Mouse (Mus musculus) embryo, embryonic 11.5 days (tissue): Measurements from ENCODE around the gene Tas2r116.

Source experiments
- DNase-seq: peaks from one replicate; pipeline ENCODE4 v3.0.0-alpha.2; 2012; ENCODE audit warnings: low read depth, low spot score

The Tas2r116 gene

GRCm38 (mm10) chr6:132855138-132855537 is at the start of gene Tas2r116:
Gene Tas2r116, plus strand, starts transcription at chr6:132855438.
- no peak for DNase-seq

GRCm38 (mm10) chr6:132846842-132847241 is 8.4 kb upstream of the Tas2r116 start, which contains the start of gene Tas2r123:
Gene Tas2r123, plus strand, starts transcription at chr6:132847142.
- no peak for DNase-seq

- DNase-seq = no peak
These were observed 12.5 kb downstream of the Tas2r116 start, which contains the start of gene Tas2r110 for GRCm38 (mm10) chr6:132867708-132868107. Gene Tas2r110, plus strand, starts transcription at chr6:132868008.

GRCm38 (mm10) chr6:132892711-132893110 is 37.5 kb downstream of the Tas2r116 start, which contains the start of gene Tas2r113:
Gene Tas2r113, plus strand, starts transcription at chr6:132893011.
- no peak for DNase-seq
